ENCODE assay signal across 9 mouse cellular contexts in genomic region chr11:6407162-6407621, GRCm38 (mm10). TPM values are rescaled to one million over a fixed set of nuclear protein-coding genes. Genes with fewer than 3 reads are reported as not detected.
DNase-seq lines count a peak whose midpoint lies in the region; ATAC-seq and TF ChIP-seq lines count a peak whose summit lies in the region.
"Had no signal": no experiment of that assay in that cellular context is flagged by ENCODE, and none has a peak within 500 bp of the region (broad histone marks: within the 10 kb centered on the region; RNA-seq: fewer than 3 reads in every experiment).

No protein-coding gene starts in this region.

- TF ChIP-seq CTCF in heart, postnatal 0 days (IDR thresholded peaks at IDR 0.05; ENCODE audit: low read depth), result no peak

- H3K36me3 ChIP-seq in heart, postnatal 0 days (replicated peaks; ENCODE audit: control insufficient read depth, insufficient read depth, low read length), result peaks cover 34% of the 10 kb centered on the region
- H3K36me3 ChIP-seq in midbrain, embryonic 12.5 days, result peaks cover 43% of the 10 kb centered on the region
- peaks cover 48% of the 10 kb centered on the region for H3K36me3 ChIP-seq in midbrain, embryonic 13.5 days
- H3K36me3 ChIP-seq in embryonic facial prominence, embryonic 14.5 days (ENCODE audit: control insufficient read depth, insufficient read depth, low read length), result peaks cover 34% of the 10 kb centered on the region
- peaks cover 7% of the 10 kb centered on the region; the same call in 1 of the 2 replicates for H3K36me3 ChIP-seq in stomach, embryonic 16.5 days (ENCODE audit: control insufficient read depth, insufficient read depth, low read length)

- no peak overlapping the region for H3K9ac ChIP-seq in heart, postnatal 0 days (replicated peaks; ENCODE audit: low read depth, low read length)
- H3K9ac ChIP-seq in midbrain, embryonic 12.5 days (replicated peaks), result no peak overlapping the region
- no peak overlapping the region for H3K9ac ChIP-seq in midbrain, embryonic 13.5 days (replicated peaks)
- H3K9ac ChIP-seq in embryonic facial prominence, embryonic 14.5 days (ENCODE audit: low read depth, low read length), result no peak overlapping the region
- H3K9ac ChIP-seq in stomach, embryonic 16.5 days (ENCODE audit: low read length), result peak overlapping the region; percentile 59; the same call in 1 of the 2 replicates
- H3K9ac ChIP-seq: liver, embryonic 14.5 days had no signal

- peak overlapping the region; percentile 91 for H3K27ac ChIP-seq in heart, postnatal 0 days (ENCODE audit: low read depth)
- H3K27ac ChIP-seq in midbrain, embryonic 12.5 days (replicated peaks), result no peak overlapping the region
- H3K27ac ChIP-seq in midbrain, embryonic 13.5 days, result no peak overlapping the region
- H3K27ac ChIP-seq in embryonic facial prominence, embryonic 14.5 days (replicated peaks; ENCODE audit: low read depth, low read length), result peak overlapping the region; percentile 87
- H3K27ac ChIP-seq in stomach, embryonic 16.5 days (ENCODE audit: low read length), result peak overlapping the region; percentile 95
- H3K27ac ChIP-seq: liver, embryonic 14.5 days had no signal

- WGBS in heart, postnatal 0 days, result 81% methylated on average over 3 of the region's 3 CpGs
- 83% methylated on average over 3 of the region's 3 CpGs for WGBS in midbrain, embryonic 12.5 days
- 90% methylated on average over 3 of the region's 3 CpGs for WGBS in midbrain, embryonic 13.5 days
- WGBS in embryonic facial prominence, embryonic 14.5 days, result 65% methylated on average over 3 of the region's 3 CpGs
- 72% methylated on average over 3 of the region's 3 CpGs for WGBS in stomach, embryonic 16.5 days

- no peak overlapping the region for H3K4me3 ChIP-seq in heart, postnatal 0 days (ENCODE audit: low read depth, low read length)
- no peak overlapping the region for H3K4me3 ChIP-seq in midbrain, embryonic 12.5 days
- no peak overlapping the region for H3K4me3 ChIP-seq in midbrain, embryonic 13.5 days (replicated peaks)
- H3K4me3 ChIP-seq in embryonic facial prominence, embryonic 14.5 days (ENCODE audit: low read depth, low read length), result no peak overlapping the region
- no peak overlapping the region for H3K4me3 ChIP-seq in stomach, embryonic 16.5 days (replicated peaks; ENCODE audit: low read length)

- no peaks in the 10 kb centered on the region for H3K9me3 ChIP-seq in heart, postnatal 0 days (replicated peaks; ENCODE audit: control insufficient read depth, low read length)
- no peaks in the 10 kb centered on the region for H3K9me3 ChIP-seq in midbrain, embryonic 12.5 days
- H3K9me3 ChIP-seq in midbrain, embryonic 13.5 days, result no peaks in the 10 kb centered on the region
- no peaks in the 10 kb centered on the region for H3K9me3 ChIP-seq in embryonic facial prominence, embryonic 14.5 days (ENCODE audit: control insufficient read depth, low read length)
- no peaks in the 10 kb centered on the region for H3K9me3 ChIP-seq in stomach, embryonic 16.5 days (replicated peaks; ENCODE audit: control insufficient read depth, low read length)

- TF ChIP-seq EP300 in heart, postnatal 0 days (IDR thresholded peaks at IDR 0.05; ENCODE audit: low read depth), result no peak

- no peak overlapping the region for H3K4me2 ChIP-seq in heart, postnatal 0 days (ENCODE audit: low read depth, low read length)
- H3K4me2 ChIP-seq in midbrain, embryonic 12.5 days (replicated peaks), result no peak overlapping the region
- H3K4me2 ChIP-seq in midbrain, embryonic 13.5 days (replicated peaks), result no peak overlapping the region
- H3K4me2 ChIP-seq in embryonic facial prominence, embryonic 14.5 days (ENCODE audit: low read depth, low read length), result peak overlapping the region; percentile 40; the same call in 1 of the 2 replicates
- H3K4me2 ChIP-seq in stomach, embryonic 16.5 days (ENCODE audit: low read depth, low read length), result no peak overlapping the region

- ATAC-seq in heart, postnatal 0 days (ENCODE audit: insufficient read depth, low read depth), result no peak
- ATAC-seq in midbrain, embryonic 12.5 days (ENCODE audit: low FRiP score, low read depth), result 0 out of 2 replicates have a peak, but pooled peaks have one; percentile 1
- ATAC-seq in midbrain, embryonic 13.5 days, result no peak
- no peak for ATAC-seq in embryonic facial prominence, embryonic 14.5 days (ENCODE audit: low read depth)
- ATAC-seq in stomach, embryonic 16.5 days (ENCODE audit: insufficient read depth, low FRiP score), result no peak

- no peaks in the 10 kb centered on the region for H3K27me3 ChIP-seq in heart, postnatal 0 days (ENCODE audit: control insufficient read depth, insufficient read depth, low read length)
- no peaks in the 10 kb centered on the region for H3K27me3 ChIP-seq in midbrain, embryonic 12.5 days
- no peaks in the 10 kb centered on the region for H3K27me3 ChIP-seq in midbrain, embryonic 13.5 days
- no peaks in the 10 kb centered on the region for H3K27me3 ChIP-seq in embryonic facial prominence, embryonic 14.5 days (replicated peaks; ENCODE audit: control insufficient read depth, insufficient read depth, low read length)
- H3K27me3 ChIP-seq in stomach, embryonic 16.5 days (ENCODE audit: control insufficient read depth, insufficient read depth, low read length), result no peaks in the 10 kb centered on the region

- H3K4me1 ChIP-seq in heart, postnatal 0 days (ENCODE audit: control insufficient read depth, insufficient read depth), result peaks cover 34% of the 10 kb centered on the region
- H3K4me1 ChIP-seq in midbrain, embryonic 12.5 days, result peaks cover 9% of the 10 kb centered on the region
- H3K4me1 ChIP-seq in midbrain, embryonic 13.5 days (replicated peaks), result 0 out of 2 replicates have a peak, but pooled peaks cover 7% of the 10 kb centered on the region
- H3K4me1 ChIP-seq in embryonic facial prominence, embryonic 14.5 days (ENCODE audit: control insufficient read depth, insufficient read depth, low read length), result peaks cover 28% of the 10 kb centered on the region
- H3K4me1 ChIP-seq in stomach, embryonic 16.5 days (ENCODE audit: control insufficient read depth, insufficient read depth, low read length), result peaks cover 34% of the 10 kb centered on the region

- DNase-seq in heart, postnatal 0 days (ENCODE audit: low spot score), result no peak
- DNase-seq in heart, adult 9 months (ENCODE audit: low spot score in 2 of 2), result no peak
- no peak for DNase-seq in embryonic facial prominence, embryonic 14.5 days (ENCODE audit: low spot score)
- no peak for DNase-seq in right cerebral cortex, postnatal 14 days
- DNase-seq: cerebellum, adult 11-12 months had no signal

RNA-seq across cellular contexts. Expression of gene Ppia, which starts 8.1 kb away (rescaled TPM):
- 2,268 and 2,353 TPM in 2 replicates for total RNA-seq in heart, postnatal 0 days (2014; rRNA removed; ENCODE audit: low replicate concordance)
- polyA plus RNA-seq in heart, postnatal 0 days (2015; fragmentation: Nextera tagmentation; extraction: Ambion mirVana), result 3,654 and 3,756 TPM in 2 replicates
- 4,523 and 4,594 TPM in 2 replicates for polyA plus RNA-seq in midbrain, embryonic 12.5 days (2016; fragmentation: Nextera tagmentation; extraction: Ambion mirVana)
- polyA plus RNA-seq in midbrain, embryonic 13.5 days (2015; fragmentation: Nextera tagmentation; extraction: Ambion mirVana), result 3,782 and 3,914 TPM in 2 replicates
- polyA plus RNA-seq in embryonic facial prominence, embryonic 14.5 days (2014; fragmentation: Nextera tagmentation; extraction: Ambion mirVana), result 4,672 and 4,857 TPM in 2 replicates
- polyA plus RNA-seq in stomach, embryonic 16.5 days (2015; fragmentation: Nextera tagmentation; extraction: Ambion mirVana), result 4,720 and 4,955 TPM in 2 replicates

RNA-seq across cellular contexts. Expression of gene Zmiz2, which starts 18.3 kb away (rescaled TPM):
- 42.3 and 45.4 TPM in 2 replicates for total RNA-seq in heart, postnatal 0 days (2014; rRNA removed; ENCODE audit: low replicate concordance)
- polyA plus RNA-seq in heart, postnatal 0 days (2015; fragmentation: Nextera tagmentation; extraction: Ambion mirVana), result 6.9 and 7.0 TPM in 2 replicates
- polyA plus RNA-seq in midbrain, embryonic 12.5 days (2016; fragmentation: Nextera tagmentation; extraction: Ambion mirVana), result 22.6 and 25.2 TPM in 2 replicates
- 32.9 and 33.6 TPM in 2 replicates for polyA plus RNA-seq in midbrain, embryonic 13.5 days (2015; fragmentation: Nextera tagmentation; extraction: Ambion mirVana)
- polyA plus RNA-seq in embryonic facial prominence, embryonic 14.5 days (2014; fragmentation: Nextera tagmentation; extraction: Ambion mirVana), result 11.2 and 12.4 TPM in 2 replicates
- polyA plus RNA-seq in stomach, embryonic 16.5 days (2015; fragmentation: Nextera tagmentation; extraction: Ambion mirVana), result 9.8 and 10.2 TPM in 2 replicates

RNA-seq across cellular contexts. Expression of gene H2afv, which starts 37.1 kb away (rescaled TPM):
- total RNA-seq in heart, postnatal 0 days (2014; rRNA removed; ENCODE audit: low replicate concordance), result 106 and 157 TPM in 2 replicates
- 213 and 232 TPM in 2 replicates for polyA plus RNA-seq in heart, postnatal 0 days (2015; fragmentation: Nextera tagmentation; extraction: Ambion mirVana)
- polyA plus RNA-seq in midbrain, embryonic 12.5 days (2016; fragmentation: Nextera tagmentation; extraction: Ambion mirVana), result 831 and 843 TPM in 2 replicates
- 605 and 617 TPM in 2 replicates for polyA plus RNA-seq in midbrain, embryonic 13.5 days (2015; fragmentation: Nextera tagmentation; extraction: Ambion mirVana)
- 428 and 463 TPM in 2 replicates for polyA plus RNA-seq in embryonic facial prominence, embryonic 14.5 days (2014; fragmentation: Nextera tagmentation; extraction: Ambion mirVana)
- polyA plus RNA-seq in stomach, embryonic 16.5 days (2015; fragmentation: Nextera tagmentation; extraction: Ambion mirVana), result 357 and 363 TPM in 2 replicates

Comparison
In these comparisons a context has a peak if more than half of its experiments do, and no peak if none do; other contexts are left out.
1. H3K27ac ChIP-seq: peak in heart, postnatal 0 days (single experiment), embryonic facial prominence, embryonic 14.5 days (single experiment) and stomach, embryonic 16.5 days (single experiment); none in midbrain, embryonic 12.5 days (single experiment) and midbrain, embryonic 13.5 days (single experiment).